Mouse (Mus musculus) erythroid progenitor cell, adult 5-6 weeks (primary cell): ENCODE results near the gene Gm3752. TPM values are rescaled to one million over a fixed set of nuclear protein-coding genes. Genes with fewer than 3 reads are reported as not detected.
"Not testable (repeated sequence)": the region's sequence is repeated elsewhere in the genome, so short reads cannot be mapped to it uniquely, and the experiment has no call there.

Experiments
- ATAC-seq: replicated peaks from 2 replicates; pipeline ENCODE4 v1.8.0; 2016; ENCODE audit warnings: moderate number of reproducible peaks, mild to moderate bottlenecking, moderate TSS enrichment, inconsistent platforms; ENCODE audit not compliant: poor library complexity, low FRiP score, severe bottlenecking
- total RNA-seq, 2 experiments: library from RNA; stranded (forward) in 1 of 2; stranded (reverse) in 1 of 2; fragments of 150-400 nt in 1 of 2; fragments of 186-747, 209-891 nt in 1 of 2; gene quantifications; 2 replicates each; pipeline versions ENCODE4 v1.2.3 to v1.2.4; 2015 to 2017; ENCODE audit warnings: low replicate concordance in 2 of 2

The Gm3752 gene
- total RNA-seq (2015; ENCODE audit: low replicate concordance): not detected in 2 replicates
- 0.08 TPM in 1 of 2 replicates, not detected in the other for total RNA-seq (2017; ENCODE audit: low replicate concordance)

DNA sequence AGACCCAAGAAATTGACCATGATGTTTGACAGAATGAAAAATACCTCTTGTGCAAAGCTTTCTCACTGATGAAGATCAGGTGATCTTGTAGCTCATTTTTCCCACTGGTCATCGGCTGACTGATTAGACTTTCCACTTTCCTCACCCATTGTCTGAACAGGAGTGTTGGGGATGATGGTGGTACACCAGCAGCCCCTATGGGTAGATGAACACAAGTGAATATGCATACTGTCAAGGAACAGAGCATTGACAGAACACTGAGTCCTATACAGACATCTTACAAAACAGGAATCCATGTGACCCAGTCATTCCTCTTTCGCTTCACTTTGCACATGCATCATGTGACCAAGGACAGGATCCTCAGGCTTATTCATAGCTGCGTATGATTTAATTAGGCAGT is at the start of gene Gm3752:
Gm3752 (minus strand) TSS at position 101 of the 400 bp plus-strand sequence.
- ATAC-seq: not testable (repeated sequence)

DNA sequence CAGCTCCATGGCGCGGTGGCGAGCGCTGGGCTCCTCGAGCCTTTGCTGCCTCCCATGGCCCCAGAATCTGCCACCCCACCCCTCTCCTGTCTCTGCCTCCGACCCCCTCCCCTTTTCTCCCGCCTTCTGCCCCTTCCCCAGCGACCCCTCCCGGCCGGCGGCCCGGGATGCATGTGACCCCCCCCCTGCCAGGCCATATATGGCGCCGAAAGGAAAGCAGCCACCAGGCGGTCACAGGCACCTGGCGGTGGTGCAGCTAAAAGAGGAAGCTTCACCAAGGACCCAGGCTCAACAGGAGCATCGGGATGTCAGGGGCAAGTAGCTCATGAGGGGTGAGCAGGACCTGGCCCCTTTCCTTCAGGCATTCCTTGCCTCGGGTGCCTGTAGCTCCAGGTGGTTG is 5.2 kb upstream of the Gm3752 start:
- ATAC-seq: not testable (repeated sequence)

DNA sequence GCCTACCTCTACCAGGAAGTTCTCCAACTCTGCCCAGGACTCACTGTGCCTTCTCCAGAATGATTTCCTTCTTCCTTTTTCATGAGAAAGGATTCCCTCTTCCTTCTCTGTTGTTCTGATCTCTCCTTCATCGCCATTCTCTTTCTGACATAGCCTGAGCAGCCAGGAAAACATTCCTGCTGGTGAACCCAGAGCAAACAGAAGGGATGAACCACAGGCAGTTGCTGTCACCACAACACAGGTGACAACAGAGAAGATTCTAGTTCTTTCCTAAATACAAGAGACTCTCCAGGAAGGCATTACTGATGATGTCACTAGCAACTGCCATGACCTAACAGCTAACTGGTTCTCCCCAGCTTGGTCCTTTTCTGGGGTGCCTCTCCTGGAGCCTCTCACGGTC is 32.7 kb downstream of the Gm3752 start, which contains the start of gene Gm3755:
Gm3755 (minus strand) TSS at position 101 of the 400 bp plus-strand sequence.
- ATAC-seq: not testable (repeated sequence)

- ATAC-seq: not testable (repeated sequence)
These were observed 61.1 kb downstream of the Gm3752 start for GRCm38 (mm10) chr14:7422496-7422895.

Other genes with a start within 250 kb of the Gm3752 start
- not detected in 2 replicates for gene Gm3727, start 219.0 kb downstream of the Gm3752 start, total RNA-seq (2015; ENCODE audit: low replicate concordance)
- gene Gm3727, start 219.0 kb downstream of the Gm3752 start, total RNA-seq (2017; ENCODE audit: low replicate concordance): not detected in 2 replicates
- gene Gm3739, start 168.7 kb downstream of the Gm3752 start, total RNA-seq (2015; ENCODE audit: low replicate concordance): 3.6 TPM in 1 of 2 replicates, not detected in the other
- gene Gm3739, start 168.7 kb downstream of the Gm3752 start, total RNA-seq (2017; ENCODE audit: low replicate concordance): not detected in 2 replicates
- not detected in 2 replicates for gene Gm5797, start 151.4 kb downstream of the Gm3752 start, total RNA-seq (2015; ENCODE audit: low replicate concordance)
- gene Gm5797, start 151.4 kb downstream of the Gm3752 start, total RNA-seq (2017; ENCODE audit: low replicate concordance): not detected in 2 replicates
- not detected in 2 replicates for gene Gm8374, start 118.6 kb downstream of the Gm3752 start, total RNA-seq (2015; ENCODE audit: low replicate concordance)
- gene Gm8374, start 118.6 kb downstream of the Gm3752 start, total RNA-seq (2017; ENCODE audit: low replicate concordance): not detected in 2 replicates
- not detected in 2 replicates for gene Gm3755, start 32.8 kb downstream of the Gm3752 start, total RNA-seq (2015; ENCODE audit: low replicate concordance)
- gene Gm3755, start 32.8 kb downstream of the Gm3752 start, total RNA-seq (2017; ENCODE audit: low replicate concordance): not detected in 2 replicates
- not detected in 2 replicates for gene Gm3558, start 84.8 kb upstream of the Gm3752 start, total RNA-seq (2015; ENCODE audit: low replicate concordance)
- gene Gm3558, start 84.8 kb upstream of the Gm3752 start, total RNA-seq (2017; ENCODE audit: low replicate concordance): not detected in 2 replicates
- gene Gm10338, start 111.8 kb upstream of the Gm3752 start, total RNA-seq (2015; ENCODE audit: low replicate concordance): not detected in 2 replicates
- gene Gm10338, start 111.8 kb upstream of the Gm3752 start, total RNA-seq (2017; ENCODE audit: low replicate concordance): not detected in 2 replicates
- not detected in 2 replicates for gene Gm10128, start 160.2 kb upstream of the Gm3752 start, total RNA-seq (2015; ENCODE audit: low replicate concordance)
- not detected in 2 replicates for gene Gm10128, start 160.2 kb upstream of the Gm3752 start, total RNA-seq (2017; ENCODE audit: low replicate concordance)